Comparison of ENCODE assay signal across 8 mouse cellular contexts in the genomic region with DNA sequence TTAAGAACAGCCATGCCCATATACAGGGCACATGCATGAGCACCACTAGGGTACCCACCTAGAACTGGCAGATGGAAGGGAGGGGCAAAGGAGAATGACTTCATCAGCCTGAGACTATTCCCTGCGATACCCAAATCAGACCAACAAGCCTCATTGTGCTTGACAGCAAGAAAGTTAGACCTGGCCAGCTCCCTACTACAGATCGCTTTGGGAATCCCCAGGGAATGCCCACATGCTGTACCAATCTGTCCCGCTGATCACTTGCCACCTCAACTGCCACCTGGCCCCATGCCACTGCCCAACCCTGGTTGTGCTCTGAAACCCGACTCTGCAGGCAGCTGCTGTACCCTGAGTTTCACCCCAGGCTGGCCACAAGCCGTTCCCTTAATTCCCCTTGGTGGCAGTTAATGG.
A peak's percentile ranks its signal among the peaks of the same experiment; 100 is the strongest.
DNase-seq lines count a peak whose midpoint lies in the region; ATAC-seq and TF ChIP-seq lines count a peak whose summit lies in the region.

No protein-coding gene starts in this region.

- H3K9me3 ChIP-seq in hindbrain, embryonic 11.5 days (ENCODE audit: control insufficient read depth, low read length): no peaks in the 10 kb centered on the region
- H3K9me3 ChIP-seq in hindbrain, embryonic 12.5 days (replicated peaks): no peaks in the 10 kb centered on the region

- H3K27me3 ChIP-seq in hindbrain, embryonic 11.5 days (ENCODE audit: control insufficient read depth, insufficient read depth, low read length): no peaks in the 10 kb centered on the region
- no peaks in the 10 kb centered on the region for H3K27me3 ChIP-seq in hindbrain, embryonic 12.5 days
- H3K27me3 ChIP-seq in cerebellum, adult 2 months (ENCODE audit: control insufficient read depth, insufficient read depth, low read length): no peaks in the 10 kb centered on the region

- no peak for ATAC-seq in hindbrain, embryonic 11.5 days (ENCODE audit: low FRiP score)
- ATAC-seq in hindbrain, embryonic 12.5 days (ENCODE audit: low FRiP score): no peak; the same call in 1 of the 2 replicates

- no peak overlapping the region for H3K27ac ChIP-seq in hindbrain, embryonic 11.5 days (ENCODE audit: low read depth, low read length)
- H3K27ac ChIP-seq in hindbrain, embryonic 12.5 days: no peak overlapping the region
- no peak overlapping the region for H3K27ac ChIP-seq in cerebellum, adult 2 months (ENCODE audit: insufficient read depth, low read length)

- no peak overlapping the region for H3K9ac ChIP-seq in hindbrain, embryonic 11.5 days (ENCODE audit: low read depth, low read length)
- H3K9ac ChIP-seq in hindbrain, embryonic 12.5 days: no peak overlapping the region

- DNase-seq in hindbrain, embryonic 11.5 days (ENCODE audit: low spot score): peak; percentile 6
- peak; percentile 66 for DNase-seq in 416B (ENCODE audit: low read depth)
- DNase-seq in cerebellum, adult 2 months: peak; percentile 85 to 86
- peak; percentile 59 to 62 for DNase-seq in heart, postnatal 10 days
- peak; percentile 97 for DNase-seq in skeletal muscle tissue, adult 2 months (ENCODE audit: low read depth, low spot score)
- no peak for DNase-seq in embryo, embryonic 10 days (ENCODE audit: low spot score)
- no peak for DNase-seq in frontal cortex, postnatal 25 days (ENCODE audit: low spot score in 2 of 2)

- no peaks in the 10 kb centered on the region for H3K36me3 ChIP-seq in hindbrain, embryonic 11.5 days (ENCODE audit: control insufficient read depth, insufficient read depth, low read length)
- H3K36me3 ChIP-seq in hindbrain, embryonic 12.5 days: no peaks in the 10 kb centered on the region

- TF ChIP-seq CTCF in cerebellum, adult 2 months (IDR thresholded peaks at IDR 0.05; ENCODE audit: borderline replicate concordance, insufficient read depth, low read depth, low read length): no peak

- H3K4me2 ChIP-seq in hindbrain, embryonic 11.5 days (replicated peaks; ENCODE audit: low read depth, low read length): no peak overlapping the region
- H3K4me2 ChIP-seq in hindbrain, embryonic 12.5 days (replicated peaks): no peak overlapping the region

- intact Hi-C loops in heart, postnatal 10 days (cut with DNase I): no loop called here

- H3K4me3 ChIP-seq in hindbrain, embryonic 11.5 days (ENCODE audit: low read depth, low read length): no peak overlapping the region
- H3K4me3 ChIP-seq in hindbrain, embryonic 12.5 days: no peak overlapping the region
- peak overlapping the region; percentile 11 for H3K4me3 ChIP-seq in cerebellum, adult 2 months (replicated peaks; ENCODE audit: insufficient read depth, low read depth, low read length)

- no peak for TF ChIP-seq POLR2A in cerebellum, adult 2 months (IDR thresholded peaks at IDR 0.05; ENCODE audit: borderline replicate concordance, insufficient read depth, low read length)

- 74% methylated on average over 5 of the region's 5 CpGs for WGBS in hindbrain, embryonic 11.5 days
- 77% methylated on average over 5 of the region's 5 CpGs for WGBS in hindbrain, embryonic 12.5 days
- WGBS in cerebellum, adult 2 months: 2% methylated on average over 5 of the region's 5 CpGs

- no peaks in the 10 kb centered on the region for H3K4me1 ChIP-seq in hindbrain, embryonic 11.5 days (replicated peaks; ENCODE audit: control insufficient read depth, insufficient read depth, low read length)
- no peaks in the 10 kb centered on the region for H3K4me1 ChIP-seq in hindbrain, embryonic 12.5 days
- H3K4me1 ChIP-seq in cerebellum, adult 2 months (ENCODE audit: control insufficient read depth, insufficient read depth, low read length): peaks cover 13% of the 10 kb centered on the region; the same call in 1 of the 2 replicates

Comparison
In these comparisons a context has a peak if more than half of its experiments do, and no peak if none do; other contexts are left out.
1. DNase-seq: peak in hindbrain, embryonic 11.5 days (single experiment), 416B (single experiment), cerebellum, adult 2 months (2 of 2), heart, postnatal 10 days (2 of 2) and skeletal muscle tissue, adult 2 months (single experiment); none in embryo, embryonic 10 days (single experiment) and frontal cortex, postnatal 25 days (0 of 2).